Mouse (Mus musculus): ENCODE results near the gene Zfp57.
A peak's percentile ranks its signal among the peaks of the same experiment; 100 is the strongest.
"Not testable (repeated sequence)": the region's sequence is repeated elsewhere in the genome, so short reads cannot be mapped to it uniquely, and the experiment has no call there.

Zfp57 gene

GRCm38 (mm10) chr17:37000863-37001262 lies at the start of gene Zfp57:
Zfp57 (plus strand) TSS chr17:37001163.
- no peak for DNase-seq (ENCODE audit: low read depth, low spot score)

DNA sequence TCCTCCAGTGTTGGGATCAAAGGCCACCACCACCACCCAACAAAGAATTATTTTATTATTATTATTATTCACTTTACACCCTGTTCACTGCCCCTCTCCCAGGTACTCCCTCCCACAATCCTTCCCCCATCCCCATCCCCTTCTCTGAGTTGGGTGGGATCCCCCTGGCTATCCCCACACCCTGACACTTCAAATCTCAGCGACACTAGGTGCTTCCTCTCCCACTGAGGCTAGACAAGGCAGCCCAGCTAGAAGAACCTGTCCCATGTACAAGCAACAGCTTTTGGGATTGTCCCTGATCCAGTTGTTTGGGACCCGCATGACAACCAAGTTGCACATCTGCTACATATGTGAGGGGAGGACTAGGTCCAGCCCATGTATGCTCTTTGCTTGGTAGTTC lies 48.3 kb upstream of the Zfp57 start:
- no peak for DNase-seq (ENCODE audit: low read depth, low spot score)

DNA sequence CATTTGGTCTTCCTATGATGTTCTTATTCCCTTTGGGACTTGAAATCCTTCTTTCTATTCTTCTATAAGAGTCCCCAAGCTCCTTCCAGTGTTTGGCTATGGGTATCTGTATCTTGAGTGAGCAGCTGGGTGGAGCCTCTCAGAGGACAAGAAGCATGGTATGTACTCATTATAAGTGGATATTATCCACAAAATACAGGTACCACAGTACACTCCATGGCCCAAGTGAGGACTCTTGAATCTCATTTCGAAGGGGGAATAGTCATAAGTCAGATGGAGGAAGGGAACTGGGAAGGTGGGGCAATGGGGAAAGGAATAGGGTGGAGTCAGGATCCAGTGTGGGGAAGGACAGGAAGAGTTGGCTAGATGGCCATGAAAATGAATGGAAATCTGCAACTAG lies 47.9 kb upstream of the Zfp57 start:
- no peak for DNase-seq (ENCODE audit: low read depth, low spot score)

DNA sequence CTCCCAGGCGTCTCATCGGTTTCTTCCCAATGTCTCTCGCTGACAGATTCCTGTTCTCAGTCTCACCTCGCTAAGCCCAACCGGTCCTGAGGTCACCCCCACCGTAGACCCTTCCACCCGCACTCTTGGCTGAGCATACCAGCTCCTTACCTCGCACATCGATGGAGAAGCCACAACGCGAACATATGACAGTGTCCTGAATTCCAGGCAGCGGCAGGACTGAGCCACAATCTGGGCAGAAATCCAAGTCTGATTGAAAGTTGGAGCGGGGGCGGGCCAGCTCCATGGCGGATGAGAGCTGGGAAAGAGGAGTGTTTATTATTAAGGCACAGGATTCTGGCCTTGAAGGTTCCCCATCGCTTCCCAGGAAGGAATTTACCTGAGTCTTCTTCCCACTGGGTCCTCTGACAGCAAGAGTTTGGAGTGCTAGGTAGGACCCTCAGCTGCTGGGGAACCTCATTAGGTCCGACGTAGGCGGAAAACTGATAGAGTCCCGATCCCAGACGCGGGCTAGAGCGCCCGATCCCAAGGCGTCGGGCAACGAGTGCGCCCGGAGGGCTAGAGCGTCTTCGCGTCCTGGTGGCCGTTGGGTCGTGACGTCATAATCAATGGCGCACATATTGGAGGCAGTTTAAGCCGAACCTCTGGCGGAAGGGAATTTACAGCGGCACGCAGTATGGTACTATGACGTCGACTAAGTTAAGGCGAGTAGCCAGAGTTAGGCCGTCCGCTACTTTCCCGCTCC lies 42.8 kb upstream of the Zfp57 start, which contains the start of the genes Znrd1 and Znrd1as:
Gene Znrd1, minus strand, starts transcription at position 561 of the 745 bp plus-strand sequence.
Gene Znrd1as, plus strand, starts transcription at position 594 of the 745 bp plus-strand sequence.
- DNase-seq (ENCODE audit: low read depth, low spot score), result peak; percentile 98

- no peak for DNase-seq (ENCODE audit: low read depth, low spot score)
Measured at GRCm38 (mm10) chr17:36958884-36959283, 42.1 kb upstream of the Zfp57 start.

DNA sequence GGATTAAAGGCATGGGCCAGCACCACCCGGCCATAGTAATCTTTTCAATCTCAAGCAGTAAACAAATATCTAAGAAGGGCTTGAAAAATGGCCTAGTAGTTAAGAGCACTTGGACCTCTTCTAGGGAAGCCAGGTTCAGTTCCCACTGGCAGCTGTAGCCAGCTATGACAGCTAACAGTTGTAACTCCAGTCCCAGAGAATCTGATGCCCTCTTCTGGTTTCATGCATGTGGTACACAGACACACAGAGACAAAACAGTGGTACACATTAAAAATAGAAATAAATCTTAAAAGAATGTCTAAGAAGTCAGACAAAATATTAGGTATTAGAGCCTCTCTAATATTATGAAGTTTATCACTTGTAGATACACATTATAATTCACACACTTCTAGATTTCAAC lies 39.8 kb upstream of the Zfp57 start:
- DNase-seq (ENCODE audit: low read depth, low spot score), result no peak

- no peak for DNase-seq (ENCODE audit: low read depth, low spot score)
Measured at GRCm38 (mm10) chr17:36966875-36967274, 34.1 kb upstream of the Zfp57 start.

DNA sequence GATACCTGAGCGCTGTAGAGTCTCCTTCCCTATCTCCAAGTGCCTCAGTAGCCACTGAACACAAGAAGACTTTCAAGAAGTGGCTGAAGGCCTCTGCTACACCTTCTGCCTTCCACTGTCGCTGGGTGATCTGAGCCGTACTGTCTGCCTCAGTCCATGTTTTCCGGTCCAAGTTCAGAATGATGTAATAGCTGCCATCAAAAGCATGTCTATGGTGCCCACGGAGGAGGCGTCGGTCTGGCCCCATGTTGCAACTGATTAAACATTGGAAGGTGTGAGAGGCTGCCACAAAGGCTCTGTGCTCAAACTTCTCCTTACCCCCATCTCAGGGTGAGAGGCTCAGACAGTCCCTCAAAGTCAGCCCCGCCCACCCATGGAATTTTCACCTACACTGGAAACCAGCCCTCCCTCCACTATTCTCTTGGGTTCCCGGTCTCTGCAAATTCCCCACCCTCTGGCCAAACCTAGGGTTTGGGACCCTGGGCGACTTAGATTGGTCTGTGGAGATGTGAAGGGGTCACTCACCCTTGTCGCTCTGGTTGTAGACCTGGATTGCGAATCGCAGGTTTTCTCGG lies 30.6 kb upstream of the Zfp57 start:
- DNase-seq (ENCODE audit: low read depth, low spot score), result no peak

DNA sequence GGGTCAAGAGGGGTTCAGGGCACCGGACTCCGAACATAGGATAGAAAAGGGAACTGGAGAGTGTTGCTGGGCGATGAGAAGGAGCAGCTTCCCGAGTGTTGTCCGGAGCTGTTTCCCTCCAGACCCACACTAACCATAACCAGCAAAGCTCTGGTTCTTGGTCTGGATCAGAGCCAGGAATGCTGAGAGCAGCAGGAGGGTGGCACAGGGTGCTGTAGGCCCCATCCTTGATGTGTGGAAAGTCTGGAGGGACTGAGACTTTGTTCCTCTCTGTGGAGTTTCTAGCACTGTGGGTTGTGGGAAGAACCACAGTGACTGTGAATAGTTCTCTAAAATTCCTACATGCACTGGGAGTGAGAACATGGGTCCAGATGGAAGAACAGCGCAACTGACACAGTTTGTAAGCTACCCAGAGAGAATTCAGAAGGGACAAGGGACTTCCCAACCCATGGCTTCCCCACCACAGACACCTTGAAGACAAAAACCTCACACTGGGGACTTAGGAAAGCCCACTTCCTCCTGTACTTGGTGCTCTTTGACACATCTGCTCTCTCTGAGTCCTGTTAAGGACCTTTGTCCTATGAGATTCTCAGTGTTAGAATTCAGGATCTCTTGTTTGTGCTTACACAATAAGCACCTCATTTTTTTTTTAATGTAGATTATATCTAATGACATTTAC lies 29.7 kb upstream of the Zfp57 start:
- DNase-seq (ENCODE audit: low read depth, low spot score), result no peak

DNA sequence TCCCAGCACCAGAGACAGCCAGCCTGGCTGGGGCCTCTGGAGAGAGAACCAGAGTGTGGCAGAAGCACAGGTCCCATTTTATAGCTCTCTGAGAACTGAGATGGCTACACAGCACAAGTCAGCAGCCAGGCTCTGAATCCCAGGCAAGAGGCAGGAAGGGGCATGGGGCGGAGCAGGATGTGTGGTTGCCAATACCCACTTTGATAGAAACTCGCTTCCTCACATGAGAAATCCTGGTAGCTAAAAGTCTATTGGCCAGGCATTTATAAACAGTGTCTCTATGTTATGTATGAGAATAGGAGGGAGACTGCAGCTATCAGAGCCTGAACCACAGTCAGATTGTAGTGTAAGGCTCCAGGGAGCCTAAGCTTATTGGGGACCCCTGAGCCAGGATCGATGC lies 28.2 kb upstream of the Zfp57 start:
- DNase-seq (ENCODE audit: low read depth, low spot score), result no peak

GRCm38 (mm10) chr17:36973271-36973787 lies 27.6 kb upstream of the Zfp57 start:
- DNase-seq (ENCODE audit: low read depth, low spot score), result no peak

GRCm38 (mm10) chr17:36981221-36981813 lies 19.6 kb upstream of the Zfp57 start, which contains the start of gene 2410137M14Rik:
2410137M14Rik (minus strand) TSS chr17:36981237.
- no peak for DNase-seq (ENCODE audit: low read depth, low spot score)

DNA sequence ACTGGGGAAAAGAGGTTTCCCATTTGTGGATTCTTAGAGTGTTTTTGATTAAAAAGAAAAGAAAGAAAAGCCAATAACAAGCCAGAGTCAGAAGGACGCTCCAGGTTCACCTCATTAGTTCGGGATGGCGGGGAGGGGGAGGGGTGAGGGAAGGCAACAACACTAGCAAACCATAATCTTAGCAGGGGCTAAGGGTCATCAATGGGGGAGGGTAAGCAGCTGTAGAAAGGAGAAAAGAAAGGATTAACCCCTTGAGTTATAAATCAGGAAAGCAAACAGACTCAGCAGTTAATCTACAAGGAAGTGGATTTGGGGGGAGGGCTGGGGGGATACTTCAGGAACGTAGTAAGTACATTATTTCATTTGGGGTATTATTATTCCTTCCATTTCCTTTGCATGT lies 19.1 kb upstream of the Zfp57 start:
- DNase-seq (ENCODE audit: low read depth, low spot score), result no peak

GRCm38 (mm10) chr17:36982253-36983155 lies 18.5 kb upstream of the Zfp57 start:
- peak; percentile 46 for DNase-seq (ENCODE audit: low read depth, low spot score)

GRCm38 (mm10) chr17:36988475-36988874 lies 12.5 kb upstream of the Zfp57 start:
- DNase-seq (ENCODE audit: low read depth, low spot score), result no peak

GRCm38 (mm10) chr17:36989437-36989836 lies 11.5 kb upstream of the Zfp57 start, which contains the start of gene H2-M5:
H2-M5 (minus strand) TSS chr17:36989537.
- DNase-seq (ENCODE audit: low read depth, low spot score), result no peak

- not testable (repeated sequence) for DNase-seq (ENCODE audit: low read depth, low spot score)
Measured at GRCm38 (mm10) chr17:36990630-36991029, 10.3 kb upstream of the Zfp57 start.

GRCm38 (mm10) chr17:36992336-36993104 lies 8.4 kb upstream of the Zfp57 start:
- no peak for DNase-seq (ENCODE audit: low read depth, low spot score)

DNA sequence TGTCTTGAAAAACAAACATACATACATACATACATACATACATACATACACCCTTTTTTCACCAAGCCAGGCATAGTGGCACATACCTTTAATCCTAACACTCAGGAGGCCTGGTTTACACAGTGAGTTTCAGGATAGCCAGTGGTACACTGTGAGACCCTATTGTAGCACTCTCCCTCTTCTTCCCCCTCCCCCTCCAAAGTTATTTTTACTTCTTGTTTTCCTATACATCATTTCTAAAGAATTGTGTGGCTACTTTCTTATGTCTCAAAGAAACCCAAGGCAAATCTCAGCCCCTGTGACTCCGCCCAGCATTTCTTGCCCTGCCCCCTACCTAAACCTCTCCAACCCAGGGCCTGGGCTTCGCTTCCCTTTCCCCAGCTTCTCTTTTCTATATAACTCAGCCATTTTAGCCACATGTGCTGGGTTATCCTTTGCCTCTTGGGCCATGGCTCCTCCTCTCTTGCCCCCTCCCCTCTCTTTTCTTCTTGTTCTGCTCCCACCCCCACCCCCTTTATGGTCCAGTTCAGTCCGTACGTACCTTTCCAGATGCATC lies 7.1 kb upstream of the Zfp57 start:
- DNase-seq (ENCODE audit: low read depth, low spot score), result no peak

GRCm38 (mm10) chr17:36994528-36994927 lies 6.4 kb upstream of the Zfp57 start:
- no peak for DNase-seq (ENCODE audit: low read depth, low spot score)
